Mouse (Mus musculus) adrenal gland, postnatal 36 days (tissue): ENCODE data around the gene Phf12. TPM values are rescaled to one million over a fixed set of nuclear protein-coding genes. Genes with fewer than 3 reads are reported as not detected.

Experiments used
- DNase-seq, 2 experiments: peaks; one replicate each; pipeline ENCODE4 v3.0.0; 2021; ENCODE audit warnings: mixed read lengths in 1 of 2
- total RNA-seq, 2 experiments: library from RNA; stranded (reverse); gene quantifications; 2 replicates each; pipeline ENCODE4 v1.2.3; 2021

Phf12 gene
- total RNA-seq, 2 experiments from 2014 or later = 46.6 to 50.8 TPM

DNA sequence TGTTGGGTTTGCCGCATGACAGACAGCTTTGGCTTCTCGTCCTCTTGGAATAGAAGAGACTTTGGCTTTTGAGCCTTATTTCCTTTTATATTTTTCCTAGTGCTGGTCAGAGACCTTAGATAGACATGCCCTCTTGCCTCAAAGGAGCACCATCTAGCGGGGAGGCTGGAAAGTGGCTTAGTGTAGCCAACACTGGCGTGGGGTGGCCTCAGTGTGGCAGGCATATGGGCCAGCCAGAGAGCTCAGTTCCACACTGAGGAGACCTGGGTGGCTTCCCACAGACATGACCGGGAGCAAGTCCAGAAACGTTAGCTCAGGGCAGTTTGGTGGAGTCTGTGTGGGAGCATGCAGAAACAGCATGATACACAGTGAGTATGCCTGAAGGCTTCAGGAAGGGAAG is 11.8 kb upstream of the Phf12 start:
- no peak for DNase-seq

DNA sequence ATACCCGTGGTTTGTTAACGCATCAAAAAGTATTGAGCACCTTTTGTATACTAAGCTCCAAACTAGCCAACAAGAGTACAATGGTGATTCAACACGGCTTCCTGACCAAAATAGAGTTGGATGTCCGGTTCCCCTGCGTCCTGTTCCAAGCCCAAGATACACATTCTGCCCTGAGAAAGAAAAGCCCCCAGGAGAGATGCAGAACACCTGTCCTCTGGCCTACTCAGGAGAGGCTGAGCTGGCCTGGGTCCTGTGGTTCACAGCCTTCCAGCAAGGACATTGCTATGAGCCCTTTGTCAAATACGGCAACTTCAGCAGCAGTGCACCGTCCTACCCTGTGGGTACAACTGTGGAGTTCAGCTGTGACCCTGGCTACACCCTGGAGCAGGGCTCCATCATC is 9.0 kb upstream of the Phf12 start:
- DNase-seq = no peak

DNA sequence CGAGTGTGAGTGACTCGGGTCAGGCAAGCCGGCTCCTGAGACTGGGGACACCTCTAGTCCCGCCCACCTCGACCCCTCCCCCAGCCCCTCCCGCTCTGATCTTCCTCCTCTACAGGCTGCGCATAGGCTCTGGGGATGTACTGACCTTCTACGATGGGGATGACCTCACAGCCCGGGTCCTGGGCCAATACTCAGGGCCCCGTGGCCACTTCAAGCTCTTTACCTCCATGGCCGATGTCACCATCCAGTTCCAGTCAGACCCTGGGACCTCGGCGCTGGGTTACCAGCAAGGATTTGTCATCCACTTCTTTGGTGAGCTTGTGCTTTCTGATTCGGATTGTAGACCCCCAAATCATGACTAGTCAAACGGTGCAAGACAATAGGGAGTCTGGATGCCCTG is 8.2 kb upstream of the Phf12 start:
- DNase-seq = peak in 1 of 2 experiments; percentile 15

DNA sequence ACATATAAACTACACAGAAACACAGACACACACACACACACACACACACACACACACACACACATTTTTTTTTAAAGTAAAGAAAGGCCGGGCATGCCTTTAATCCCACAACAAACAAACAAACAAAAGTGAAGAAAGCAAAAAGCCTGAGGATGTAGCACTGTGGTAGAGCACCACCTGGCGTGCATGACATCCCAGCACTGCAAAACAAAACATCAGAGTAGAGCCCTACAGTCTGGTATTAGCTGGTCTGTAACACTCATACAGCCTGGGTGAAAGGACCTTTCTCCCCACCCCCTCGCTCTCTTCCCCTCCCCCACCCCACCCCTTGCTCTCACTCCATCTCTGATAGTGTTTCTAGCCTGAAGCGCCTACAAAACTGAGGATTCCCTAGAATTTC is 6.7 kb upstream of the Phf12 start:
- no peak for DNase-seq

DNA sequence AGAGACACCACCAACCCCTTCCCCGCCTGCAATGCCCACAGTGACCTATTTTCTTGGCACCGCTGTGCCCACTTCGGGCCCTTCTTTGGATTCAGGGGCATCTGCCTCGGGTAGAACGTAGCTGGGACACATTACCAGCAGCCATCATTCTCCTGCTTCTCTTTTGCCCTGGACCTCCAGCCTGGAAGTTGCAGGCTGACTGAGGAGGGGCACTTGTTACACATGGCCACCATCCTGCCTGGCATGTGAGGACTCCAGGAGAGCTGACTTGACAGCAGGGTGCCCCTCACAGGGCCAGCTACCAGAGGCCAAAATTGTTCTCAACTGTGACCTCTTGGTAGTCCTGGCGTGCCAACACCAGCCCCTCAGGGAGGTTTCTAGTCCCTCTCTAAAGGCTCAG is 4.4 kb upstream of the Phf12 start:
- no peak for DNase-seq

DNA sequence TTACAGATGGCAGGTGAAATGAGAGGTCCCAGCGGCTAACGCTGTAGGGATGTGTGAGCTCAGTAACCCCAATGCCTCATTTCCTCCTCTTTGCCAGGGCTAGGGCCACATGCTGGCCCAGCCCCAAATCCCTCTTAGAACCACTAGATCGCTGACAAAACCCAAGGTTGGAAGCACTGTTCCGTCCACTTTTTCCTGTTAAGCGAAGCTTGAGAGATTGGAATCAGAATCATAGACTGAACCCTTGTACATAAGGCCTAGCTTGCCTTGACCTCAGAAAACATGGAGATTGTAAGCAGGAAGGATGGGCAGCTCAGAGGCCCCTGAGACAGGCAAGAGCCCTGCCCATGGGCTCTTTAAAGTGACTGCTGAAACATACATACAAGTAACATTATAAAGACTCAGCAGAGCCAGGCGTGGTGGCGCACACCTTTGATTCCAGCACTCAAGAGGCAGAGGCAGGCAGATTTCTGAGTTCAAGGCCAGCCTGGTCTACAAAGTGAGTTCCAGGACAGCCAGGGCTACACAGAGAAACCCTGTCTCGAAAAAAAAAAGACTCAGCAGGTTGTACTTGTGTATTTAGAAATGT is 3.2 kb upstream of the Phf12 start:
- no peak for DNase-seq

DNA sequence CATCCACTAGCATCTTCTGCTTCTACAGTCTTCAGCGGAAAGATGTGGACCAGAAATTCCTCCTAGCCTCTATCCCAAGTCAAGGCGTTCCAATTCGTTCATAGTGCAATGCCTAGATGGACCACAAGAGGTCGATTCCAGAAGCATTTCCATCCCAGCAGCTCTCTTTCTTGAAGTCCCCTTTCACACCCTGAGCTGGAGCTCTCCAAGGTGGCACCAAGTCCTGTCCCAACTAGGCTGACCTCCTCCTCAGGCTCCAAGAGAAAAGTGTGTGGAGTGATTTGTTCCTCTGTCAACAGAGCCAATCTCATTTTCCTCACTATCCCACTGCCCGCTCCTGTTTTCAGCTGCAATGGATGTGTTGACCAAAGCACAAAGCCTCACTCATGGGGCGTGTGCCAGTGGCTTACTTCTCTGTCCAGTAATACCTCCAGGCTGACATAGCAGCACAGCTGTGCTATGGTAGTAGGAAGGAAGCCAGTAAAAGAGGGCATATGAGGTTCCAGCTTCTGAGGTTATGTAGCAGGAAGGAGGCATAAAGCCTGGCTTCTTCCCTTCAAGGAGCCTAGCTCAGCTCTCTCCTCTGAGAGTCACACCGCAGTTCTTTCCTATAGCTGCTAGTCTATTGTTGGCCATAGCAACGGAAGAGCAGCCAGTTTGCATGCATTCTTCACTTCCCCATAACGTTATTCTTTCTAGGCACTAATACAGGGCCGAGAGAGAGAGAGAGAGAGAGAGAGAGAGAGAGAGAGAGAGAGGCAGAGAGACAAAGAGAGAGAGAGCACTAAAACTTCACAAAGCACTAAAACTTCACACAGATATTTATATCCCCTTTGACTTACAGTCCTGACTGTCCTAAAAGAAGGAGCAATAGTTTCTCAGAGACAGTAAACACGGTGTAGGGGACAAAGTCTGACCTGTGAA is 2.0 kb upstream of the Phf12 start:
- peak; percentile 37 to 66 for DNase-seq

DNA sequence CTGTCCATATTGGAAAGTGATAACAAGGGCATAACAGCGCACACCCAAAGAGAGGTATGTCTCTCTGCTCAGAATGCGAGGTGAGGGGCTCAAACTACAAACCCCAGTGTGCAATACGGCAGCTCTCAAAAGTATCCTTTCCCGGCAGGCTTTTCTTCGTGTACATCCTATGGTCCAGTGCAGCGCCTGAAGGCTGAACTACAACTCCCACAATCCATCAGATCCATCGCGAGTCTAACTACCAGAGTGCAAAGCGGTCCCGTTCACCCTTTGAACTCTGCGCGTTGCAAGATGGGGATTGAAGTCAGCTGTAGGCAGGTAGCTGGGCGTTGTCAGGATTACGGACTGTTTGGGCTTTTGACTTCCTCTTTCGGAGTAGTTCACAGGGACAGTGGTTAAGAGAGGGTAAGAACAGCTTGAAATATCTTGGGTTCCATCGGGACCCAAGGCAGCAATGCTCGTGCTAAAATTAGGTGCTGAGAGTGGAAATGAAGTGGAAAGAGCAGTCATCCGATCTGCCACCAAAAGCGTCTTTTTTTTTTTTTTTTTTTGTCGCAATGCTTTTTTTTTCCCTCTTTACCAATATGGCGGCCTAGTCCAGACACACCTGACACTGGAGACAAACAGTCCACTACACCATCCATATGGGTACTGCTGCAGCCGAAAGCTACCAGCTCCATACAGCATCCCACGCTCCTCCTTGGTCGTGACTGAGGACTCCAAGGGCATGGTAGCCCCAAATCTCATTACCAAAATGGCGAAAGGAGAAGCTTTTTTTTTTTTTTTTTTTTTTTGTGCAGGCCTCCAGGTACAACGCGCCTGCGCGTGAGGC is 729 bp upstream of the Phf12 start:
- DNase-seq = peak; percentile 92 to 93

DNA sequence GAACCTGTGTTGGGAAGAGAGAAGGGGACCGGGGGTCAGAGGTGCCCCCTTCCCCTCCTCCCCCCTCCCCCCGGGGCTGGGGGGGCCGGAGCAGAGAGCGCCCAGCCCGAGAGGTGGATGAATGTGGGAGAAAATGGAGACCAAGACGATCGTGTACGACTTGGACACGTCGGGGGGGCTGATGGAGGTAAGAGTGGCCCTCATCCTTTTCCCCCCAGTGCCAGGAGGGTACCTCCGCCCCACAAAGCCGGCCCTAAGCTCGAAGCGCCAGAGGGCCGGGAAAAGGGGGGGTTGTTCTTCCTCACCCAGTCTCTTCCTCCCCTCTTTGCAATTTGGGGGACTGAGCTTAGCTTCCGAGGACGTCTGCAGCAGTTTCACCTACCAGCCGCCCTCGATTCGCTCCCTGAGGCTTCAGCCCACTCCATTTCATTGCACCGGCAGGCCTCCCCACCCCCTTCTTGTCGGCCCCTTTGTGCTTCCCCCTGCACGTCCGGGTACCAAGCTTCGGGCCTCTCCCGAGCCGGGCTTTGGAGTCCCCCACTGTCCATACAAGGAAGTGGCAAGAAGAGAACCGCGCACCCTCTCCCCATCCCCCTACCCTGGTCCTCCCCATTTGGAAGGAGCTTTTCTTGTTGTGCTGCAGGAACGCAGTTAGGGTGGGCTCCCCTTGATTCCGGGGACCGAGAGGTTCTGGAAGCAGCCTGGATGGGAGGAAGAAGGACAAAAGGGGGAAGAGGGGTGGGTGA is 810 bp downstream of the Phf12 start:
- peak; percentile 65 to 72 for DNase-seq

DNA sequence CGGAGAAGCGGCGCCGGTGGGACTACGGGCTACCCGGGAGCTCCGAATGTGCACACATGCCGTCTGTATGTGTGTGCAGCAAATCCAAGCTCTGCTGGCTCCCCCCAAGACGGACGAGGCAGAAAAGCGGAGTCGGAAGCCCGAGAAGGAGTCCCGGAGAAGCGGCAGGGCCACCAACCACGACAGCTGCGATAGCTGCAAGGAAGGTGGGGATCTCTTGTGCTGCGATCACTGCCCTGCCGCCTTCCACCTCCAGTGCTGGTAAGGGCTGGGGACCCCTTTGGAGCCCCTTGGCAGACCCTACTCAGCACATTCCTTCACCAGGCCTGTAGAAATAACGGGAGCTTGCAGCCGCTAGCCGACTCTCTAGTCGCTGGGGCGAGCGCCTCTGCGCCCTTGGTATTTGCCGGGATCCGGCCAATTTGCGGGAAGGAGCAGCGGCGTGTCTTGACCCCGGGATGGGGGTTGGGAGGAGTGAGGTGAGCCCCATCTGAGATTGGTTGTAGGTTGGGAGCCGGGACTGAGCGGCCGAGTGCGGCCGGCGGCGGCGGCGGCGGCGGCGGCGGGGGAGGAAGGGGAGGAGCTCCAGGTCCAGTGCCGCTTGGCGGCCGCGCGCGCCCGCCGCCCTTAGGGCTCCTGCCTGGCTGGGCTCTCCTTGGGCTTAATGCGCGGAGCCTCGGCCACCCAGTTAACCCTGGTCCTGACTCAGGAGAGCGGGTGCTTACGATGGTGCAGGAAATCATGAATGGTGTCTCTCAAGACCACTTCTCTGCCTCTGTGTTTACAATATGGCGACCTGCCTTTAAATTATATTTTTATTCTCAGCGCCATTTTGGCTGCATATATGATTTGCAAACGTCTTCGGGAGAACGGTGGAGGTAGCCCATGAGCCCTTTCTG is 1.6 kb downstream of the Phf12 start:
- peak; percentile 79 to 87 for DNase-seq

DNA sequence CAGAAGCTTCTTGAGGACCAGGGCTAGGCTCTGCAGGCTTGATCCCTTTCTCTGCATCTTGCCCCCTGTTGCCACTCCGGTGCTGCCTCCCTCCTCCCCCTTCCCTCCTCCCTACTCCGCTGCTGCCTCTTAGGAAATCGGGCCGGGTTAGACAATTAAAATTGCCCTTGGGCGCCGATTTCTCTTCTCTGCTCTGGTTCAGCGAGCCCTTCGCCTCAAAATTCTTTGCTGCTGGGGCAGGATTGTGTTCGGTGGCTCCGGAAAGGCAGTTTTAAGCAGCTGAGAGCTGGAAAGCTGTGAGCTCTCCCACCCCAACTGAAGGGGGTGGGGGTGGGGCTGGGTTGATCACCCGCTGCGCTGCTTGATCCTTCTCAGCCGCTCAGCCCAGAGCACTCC is 2.3 kb downstream of the Phf12 start:
- DNase-seq = peak; percentile 60 to 71

DNA sequence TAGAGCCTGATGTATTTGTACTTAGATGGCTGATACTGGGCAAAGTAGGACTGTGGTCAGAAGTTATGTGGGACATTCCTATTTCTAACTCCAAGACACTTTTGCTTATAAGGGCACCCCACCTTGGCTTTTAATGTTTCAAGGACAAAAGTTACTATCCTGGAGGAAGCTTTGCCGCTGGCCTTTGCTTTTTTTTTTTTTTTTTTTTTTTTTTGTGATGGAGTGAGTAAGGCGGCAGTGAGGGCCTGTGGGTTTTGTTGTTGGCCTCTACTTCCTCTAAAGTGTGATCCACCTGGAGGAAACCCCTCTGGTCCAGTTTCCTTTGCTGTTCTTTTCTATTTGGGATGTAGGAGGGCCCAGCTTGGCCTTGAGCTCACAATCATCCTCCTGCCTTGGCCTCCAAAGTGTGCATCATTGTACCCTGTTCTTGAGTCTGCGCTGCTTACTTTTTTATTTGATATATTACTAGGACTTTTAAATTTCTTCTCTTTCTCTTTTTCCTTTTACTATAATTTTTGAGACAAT is 3.0 kb downstream of the Phf12 start:
- DNase-seq = no peak

DNA sequence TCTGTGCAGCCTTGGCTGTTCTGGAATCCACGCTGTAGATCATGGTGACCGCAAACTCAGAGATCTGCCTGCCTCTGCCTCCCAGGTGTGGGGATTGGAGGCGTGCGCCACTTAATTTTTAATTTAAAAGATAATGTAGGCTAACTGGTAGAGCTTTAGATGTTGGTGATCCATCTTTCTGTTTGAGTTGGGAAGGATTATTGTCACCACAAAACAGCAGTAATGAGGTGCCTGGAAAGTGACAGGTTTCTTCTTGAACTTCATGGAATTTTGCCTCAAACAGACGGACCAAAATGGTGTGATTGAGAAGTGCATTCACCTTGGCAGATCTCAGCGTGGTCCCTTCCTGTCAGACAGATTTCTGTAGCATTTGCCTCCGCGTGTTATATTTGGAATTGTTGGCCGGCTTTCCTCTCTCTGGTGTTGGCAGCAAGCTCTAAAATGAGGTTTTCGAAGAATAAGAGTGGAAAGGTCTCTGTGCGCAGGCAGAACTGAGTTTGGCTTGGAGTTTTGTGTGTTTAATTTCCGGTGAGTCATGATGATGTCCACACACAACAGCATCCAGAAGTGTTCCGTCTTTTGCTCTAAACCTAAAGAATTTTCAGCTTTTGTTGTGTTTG is 6.6 kb downstream of the Phf12 start:
- no peak for DNase-seq

DNA sequence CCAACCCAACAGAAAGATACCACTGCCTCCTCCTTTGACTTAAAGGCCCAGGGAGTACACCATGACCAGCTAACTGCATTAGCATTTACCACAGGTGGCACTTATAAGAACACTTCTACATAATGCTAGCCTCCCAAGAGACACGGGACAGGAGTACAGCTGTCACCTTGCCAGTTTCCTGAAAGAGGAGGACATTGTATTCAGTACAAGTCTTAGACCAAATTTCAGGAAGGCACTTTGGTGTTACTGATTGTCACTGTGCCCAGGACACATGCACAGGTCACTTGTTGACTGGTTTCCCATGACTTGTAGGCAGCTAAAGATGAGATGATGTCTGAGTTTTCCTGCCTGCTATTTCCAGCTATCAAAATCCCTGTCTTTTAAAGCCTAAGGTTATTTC is 13.0 kb downstream of the Phf12 start:
- no peak for DNase-seq

DNA sequence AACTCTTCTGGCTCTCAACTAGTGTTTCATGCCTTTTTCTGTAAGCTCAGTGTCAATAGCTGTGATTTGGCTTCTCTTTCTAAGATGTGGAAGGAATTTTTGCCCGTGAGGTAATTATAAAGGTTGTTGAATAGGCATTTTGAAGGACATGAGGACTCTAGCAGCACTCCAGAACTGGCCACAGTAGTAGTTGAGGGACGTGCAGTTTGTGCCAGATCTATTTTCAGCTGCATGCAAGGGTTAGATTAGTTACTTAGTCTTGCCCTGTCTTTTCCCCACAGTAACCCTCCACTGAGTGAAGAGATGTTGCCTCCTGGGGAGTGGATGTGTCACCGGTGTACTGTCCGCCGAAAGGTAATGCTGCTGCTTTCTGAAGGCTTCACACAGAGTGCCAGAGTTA is 23.9 kb downstream of the Phf12 start:
- no peak for DNase-seq

DNA sequence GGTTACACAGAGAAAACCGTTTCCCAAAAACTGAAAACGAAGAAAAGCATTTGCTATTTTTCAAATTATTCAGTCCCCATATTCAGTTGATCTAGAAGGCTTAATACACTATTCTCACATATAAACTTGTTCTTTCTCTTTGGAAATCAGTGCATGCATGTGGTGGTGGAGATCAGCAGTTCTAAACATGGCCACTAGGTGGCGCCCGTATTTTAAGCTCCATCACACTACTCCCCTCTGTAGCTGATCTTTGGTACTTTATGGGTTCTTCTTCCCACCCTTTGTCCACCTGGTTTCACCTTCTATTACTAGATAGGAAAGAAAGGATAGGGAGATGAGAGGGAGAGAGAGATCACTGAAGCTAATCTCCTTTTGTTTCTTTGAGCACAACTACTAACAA is 37.1 kb downstream of the Phf12 start:
- peak; percentile 76 to 82 for DNase-seq

DNA sequence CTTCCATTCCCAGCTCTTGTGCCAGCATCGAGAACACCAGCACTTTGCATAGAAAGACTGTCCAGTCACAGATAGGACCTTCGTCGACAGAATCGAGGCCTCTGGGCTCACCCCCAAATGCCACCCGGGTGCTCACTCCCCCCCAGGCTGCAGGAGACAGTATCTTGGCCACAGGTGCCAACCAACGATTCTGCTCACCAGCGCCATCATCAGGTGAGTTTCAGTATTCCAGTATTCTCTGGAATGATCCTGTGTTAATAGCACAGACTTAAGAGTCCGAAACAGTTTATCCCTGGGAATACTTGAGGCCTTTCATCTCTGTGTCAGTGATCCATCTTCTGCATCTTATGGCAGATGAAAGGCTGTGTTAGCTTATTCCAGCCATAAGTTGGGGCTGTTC is 41.1 kb downstream of the Phf12 start:
- peak in 1 of 2 experiments; percentile 22 for DNase-seq

DNA sequence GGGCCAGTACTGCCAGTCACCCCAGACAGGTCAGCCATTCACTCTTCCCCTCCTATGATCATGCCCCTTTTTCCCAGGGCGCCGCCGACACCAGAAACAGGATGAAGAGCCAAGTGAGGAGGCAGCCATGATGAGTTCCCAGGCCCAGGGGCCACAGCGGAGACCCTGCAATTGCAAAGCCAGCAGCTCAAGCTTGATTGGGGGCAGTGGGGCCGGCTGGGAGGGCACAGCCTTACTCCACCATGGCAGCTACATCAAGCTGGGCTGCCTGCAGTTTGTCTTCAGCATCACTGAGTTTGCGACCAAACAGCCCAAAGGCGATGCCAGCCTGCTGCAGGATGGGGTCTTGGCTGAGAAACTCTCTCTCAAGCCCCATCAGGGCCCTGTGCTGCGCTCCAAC is 46.7 kb downstream of the Phf12 start:
- no peak for DNase-seq

DNA sequence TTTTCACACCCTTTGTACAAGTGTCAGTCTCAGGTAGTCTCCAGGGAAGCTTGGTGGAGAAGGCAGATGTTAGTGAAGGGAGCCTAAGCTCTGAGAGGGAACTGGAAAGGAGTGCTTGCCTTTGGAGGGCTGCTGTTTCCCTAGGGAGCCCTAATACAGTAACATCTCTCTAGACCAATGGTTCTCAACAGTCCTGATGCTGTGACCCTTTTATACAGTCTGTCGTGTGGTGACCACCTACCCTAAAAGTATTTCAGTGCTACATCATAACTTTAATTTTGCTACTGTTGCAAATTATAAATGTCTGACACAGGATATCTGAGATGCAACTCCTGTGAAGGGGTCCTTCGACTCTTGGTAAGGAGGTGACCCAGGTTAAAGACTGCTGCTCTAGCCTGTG is 48.0 kb downstream of the Phf12 start:
- DNase-seq = no peak

DNA sequence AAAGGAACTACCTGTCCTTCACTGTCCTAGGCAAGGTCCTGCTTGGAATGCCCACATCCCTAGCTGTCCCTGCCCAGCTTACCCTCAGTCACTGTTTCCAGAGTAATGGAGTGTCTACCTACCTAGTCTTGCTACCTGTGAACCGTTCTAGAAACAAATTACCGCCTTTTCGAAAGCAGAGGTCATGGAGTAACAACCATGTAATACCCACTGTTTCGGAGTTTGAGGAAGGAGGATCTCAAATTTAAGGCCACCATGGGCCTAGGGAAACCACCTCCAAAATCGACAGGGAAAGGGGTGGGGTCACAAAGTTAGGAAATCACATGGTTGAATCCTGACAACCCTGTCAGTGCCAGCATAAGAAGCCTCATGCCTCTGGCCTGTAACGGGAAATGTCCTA is 48.8 kb downstream of the Phf12 start:
- DNase-seq = no peak
